Mouse (Mus musculus) embryo, embryonic 11.5 days (tissue): ENCODE measurements around the gene Alk.

Source experiments
- DNase-seq: peaks from one replicate; pipeline ENCODE4 v3.0.0-alpha.2; 2012; ENCODE audit warnings: low read depth, low spot score

Alk gene

DNA sequence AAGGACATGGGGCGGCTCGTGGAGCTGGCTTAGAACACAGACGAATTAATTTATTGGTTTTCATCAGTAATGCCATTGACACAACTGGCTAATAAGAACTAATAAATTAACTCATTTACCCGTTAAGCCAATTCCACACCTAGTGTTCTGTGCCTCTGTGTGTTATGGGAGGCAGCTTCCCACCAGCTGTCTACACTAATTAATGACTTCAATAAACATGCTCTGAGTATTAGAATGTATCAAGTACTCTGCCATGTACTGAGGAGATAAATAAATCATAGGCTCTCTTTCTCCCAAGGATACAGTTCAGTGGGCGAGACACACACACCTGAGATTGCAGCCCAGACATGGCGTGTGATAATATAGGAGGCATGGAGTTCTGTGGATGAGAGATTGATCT is 723.1 kb downstream of the Alk start:
- no peak for DNase-seq

DNA sequence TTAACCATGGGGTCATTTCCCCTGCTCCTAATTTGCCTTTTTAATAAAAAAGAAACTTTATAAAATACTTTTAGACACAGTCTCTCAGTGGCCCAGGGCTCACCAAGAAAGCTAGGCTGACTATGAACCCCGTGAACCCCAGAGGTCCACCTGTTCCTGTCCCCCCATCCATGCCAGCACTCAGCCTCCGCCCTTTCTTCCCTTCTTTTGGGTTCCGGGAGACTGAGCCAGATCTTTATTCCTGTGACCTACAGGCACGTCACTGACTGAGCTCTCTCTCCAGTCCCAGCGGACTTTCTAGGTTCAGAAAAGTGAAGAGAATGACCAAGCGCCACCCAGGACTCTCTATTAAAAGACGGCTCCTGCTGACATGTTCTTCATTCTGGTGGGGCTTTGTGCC is 728.9 kb downstream of the Alk start:
- DNase-seq = no peak

DNA sequence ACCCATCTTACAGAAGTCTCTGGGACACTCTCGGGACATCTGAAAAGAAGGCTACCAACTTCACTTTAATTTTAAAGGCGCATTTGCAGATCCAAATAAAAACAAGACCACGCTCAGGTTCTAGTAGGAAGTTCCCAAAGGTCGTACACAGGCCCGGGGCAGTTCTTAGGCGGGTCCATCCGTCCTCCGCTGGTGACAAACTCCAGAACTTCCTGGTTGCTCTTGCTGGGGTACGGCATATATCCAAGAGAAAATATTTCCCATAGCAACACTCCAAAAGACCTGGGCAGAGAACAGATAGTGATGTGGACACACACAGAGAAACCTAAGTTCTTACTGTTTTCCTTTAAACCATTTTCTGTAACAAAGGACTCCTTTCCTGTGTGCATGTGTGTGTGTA is 729.6 kb downstream of the Alk start:
- DNase-seq = no peak

GRCm38 (mm10) chr17:71874077-71874476 is 730.4 kb downstream of the Alk start:
- DNase-seq = peak; percentile 34

DNA sequence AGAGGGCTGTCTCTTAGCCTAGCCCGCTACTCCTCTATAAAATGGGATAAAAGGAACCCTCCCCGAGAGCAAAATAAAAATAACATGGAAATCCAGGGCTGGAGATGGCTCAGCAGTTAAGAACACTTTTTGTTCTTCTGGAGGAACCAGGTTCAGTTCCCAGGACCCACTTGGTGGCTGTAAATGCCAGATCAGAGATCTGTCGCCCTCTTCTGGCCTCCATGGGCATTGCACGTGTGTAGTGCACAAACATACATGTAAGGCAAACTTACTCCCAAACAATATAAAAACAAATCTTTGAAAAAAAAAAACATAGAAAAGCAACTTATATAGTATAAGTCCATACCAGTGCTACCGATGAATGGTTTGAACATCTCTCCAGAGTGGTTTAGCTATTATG is 731.5 kb downstream of the Alk start:
- DNase-seq = no peak

DNA sequence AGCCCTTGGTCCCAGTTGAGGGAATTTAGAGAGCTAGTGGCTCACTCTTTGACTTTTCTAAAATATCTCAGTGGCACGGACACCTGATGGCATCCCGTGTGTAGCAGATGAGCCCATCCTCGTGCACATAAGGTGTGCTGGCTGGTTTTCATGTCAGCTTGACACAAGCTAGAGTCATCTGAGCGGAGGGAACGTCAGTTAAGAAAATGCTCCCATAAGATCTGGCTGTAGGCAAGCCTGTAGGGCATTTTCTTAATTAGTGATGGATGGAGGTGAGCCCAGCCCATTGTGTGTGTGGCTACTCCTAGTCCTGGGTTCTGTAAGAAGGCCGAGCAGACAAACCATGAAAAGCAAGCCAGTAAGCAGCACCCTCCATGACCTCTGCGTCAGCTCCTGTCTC is 732.4 kb downstream of the Alk start:
- DNase-seq = no peak

DNA sequence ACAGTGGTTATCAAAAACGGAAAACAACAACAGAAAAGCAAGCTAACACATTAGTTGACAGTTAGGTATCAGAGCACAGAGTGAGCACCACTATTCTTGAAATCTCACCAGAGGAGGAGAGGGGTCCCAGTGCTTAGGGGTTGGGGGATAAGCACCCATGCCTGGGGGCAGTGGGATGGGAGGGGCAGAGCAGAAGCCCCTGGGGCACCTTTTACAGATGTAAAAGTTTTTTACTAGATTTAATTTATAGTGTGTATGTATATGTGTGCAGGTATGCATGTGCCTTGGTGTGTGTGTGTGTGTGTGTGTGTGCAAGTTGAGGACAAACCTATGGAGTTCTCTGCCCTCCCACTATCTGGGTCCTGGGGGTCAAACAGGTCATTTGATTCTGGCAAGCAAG is 733.8 kb downstream of the Alk start:
- DNase-seq = no peak

GRCm38 (mm10) chr17:71870232-71870621 is 734.2 kb downstream of the Alk start:
- no peak for DNase-seq

- no peak for DNase-seq
Measured at GRCm38 (mm10) chr17:71869372-71870231, 734.8 kb downstream of the Alk start.

- DNase-seq = no peak
Measured at GRCm38 (mm10) chr17:71868828-71869227, 735.6 kb downstream of the Alk start.

DNA sequence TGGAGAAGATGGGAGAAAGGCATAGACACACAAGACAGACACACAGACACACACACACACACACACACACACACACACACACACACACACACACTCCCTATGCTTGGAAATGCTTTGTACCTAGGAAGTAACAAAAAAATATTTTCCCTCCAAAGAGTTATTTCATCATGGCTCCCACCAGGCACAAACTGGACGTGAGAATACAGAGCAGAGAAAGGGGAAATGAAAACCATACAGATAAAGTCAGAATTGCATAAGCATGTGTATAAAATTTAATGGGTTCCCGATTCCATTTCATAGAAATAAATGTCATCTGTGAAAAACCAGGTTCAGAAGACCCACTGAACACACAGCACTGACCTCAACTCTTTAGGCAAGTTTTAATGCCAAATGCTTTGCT is 736.5 kb downstream of the Alk start:
- no peak for DNase-seq

GRCm38 (mm10) chr17:71865437-71865836 is 739.0 kb downstream of the Alk start:
- DNase-seq = no peak

- no peak for DNase-seq
Measured at GRCm38 (mm10) chr17:71864039-71864438, 740.4 kb downstream of the Alk start.

DNA sequence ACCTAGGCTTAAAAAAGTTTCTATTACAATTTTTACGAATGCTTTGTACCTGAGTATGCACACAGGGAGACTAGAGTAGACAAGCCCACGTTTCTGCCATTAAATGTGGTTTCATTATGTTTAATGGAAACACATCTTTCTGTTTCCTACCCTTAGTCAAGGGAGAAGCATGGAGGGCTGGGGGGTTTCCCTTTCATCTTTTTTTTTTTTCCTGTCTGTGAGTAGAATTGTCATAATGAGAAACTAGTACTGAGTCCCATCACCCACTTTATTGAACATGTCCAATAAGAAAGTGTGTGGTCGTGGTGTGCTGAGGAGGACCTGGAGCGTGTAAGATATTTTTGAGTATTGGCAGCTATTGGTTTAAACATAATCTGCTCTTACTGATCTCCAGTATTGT is 741.5 kb downstream of the Alk start:
- DNase-seq = no peak

- no peak for DNase-seq
Measured at GRCm38 (mm10) chr17:71862184-71862583, 742.2 kb downstream of the Alk start.

- no peak for DNase-seq
Measured at GRCm38 (mm10) chr17:71831960-71832359, 772.5 kb downstream of the Alk start.

DNA sequence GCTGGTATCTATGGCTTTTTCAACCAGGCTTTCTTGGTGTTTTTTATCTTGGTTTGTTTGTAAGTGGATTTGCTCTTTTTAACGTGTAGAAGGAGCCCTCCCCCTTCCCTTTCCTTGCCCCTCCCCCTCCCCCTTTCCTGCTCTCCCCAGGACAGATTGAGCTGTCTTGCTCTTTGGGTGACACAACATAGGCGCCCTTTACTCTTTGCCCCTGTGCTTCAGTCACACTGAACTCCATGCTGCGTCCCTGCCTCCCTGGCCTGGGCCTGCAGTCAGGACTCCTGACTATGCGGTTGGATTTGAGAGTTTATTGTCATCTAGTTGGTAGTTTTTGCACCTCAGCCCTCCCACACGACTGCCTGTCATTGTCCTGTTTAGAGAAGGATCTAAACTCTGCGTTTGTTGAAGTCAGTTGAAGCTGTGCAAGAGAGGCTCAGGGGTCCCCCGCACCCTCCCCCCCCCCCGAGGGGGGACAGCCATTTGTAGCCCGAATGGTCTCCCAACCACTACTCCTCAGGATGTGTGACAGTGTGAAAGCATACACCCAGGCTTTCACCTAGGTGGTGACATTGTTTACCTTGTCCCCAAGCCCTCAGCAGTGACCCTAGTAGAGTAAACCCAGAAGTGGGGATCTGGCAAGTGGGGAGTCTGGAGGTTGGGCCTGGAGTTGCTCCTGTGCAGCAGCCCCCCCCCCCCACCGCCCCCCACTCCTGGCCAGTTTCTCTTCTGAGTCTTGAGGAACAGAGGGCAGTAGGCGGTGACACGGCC is 775.6 kb downstream of the Alk start:
- DNase-seq = no peak

DNA sequence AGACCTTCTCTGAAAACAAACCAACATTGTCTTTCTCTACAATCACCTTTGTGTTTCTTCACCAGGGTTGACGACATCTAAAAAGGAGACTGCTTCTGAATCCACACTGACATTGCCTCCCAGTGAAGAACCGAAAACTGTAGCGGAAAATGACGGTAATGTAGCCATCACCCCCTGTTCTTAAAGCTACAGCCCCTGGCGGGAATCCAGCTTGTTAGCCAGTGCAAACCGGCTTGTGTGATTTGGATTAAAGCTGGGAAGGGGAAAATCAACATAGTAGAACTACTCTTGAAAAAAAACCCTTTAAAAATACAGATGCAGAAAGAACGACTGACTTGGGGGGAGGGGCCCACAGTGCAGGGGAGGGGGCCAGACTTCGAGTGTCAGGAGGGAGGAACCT is 776.8 kb downstream of the Alk start:
- no peak for DNase-seq

- DNase-seq = no peak
Measured at GRCm38 (mm10) chr17:71826603-71827002, 777.8 kb downstream of the Alk start.

DNA sequence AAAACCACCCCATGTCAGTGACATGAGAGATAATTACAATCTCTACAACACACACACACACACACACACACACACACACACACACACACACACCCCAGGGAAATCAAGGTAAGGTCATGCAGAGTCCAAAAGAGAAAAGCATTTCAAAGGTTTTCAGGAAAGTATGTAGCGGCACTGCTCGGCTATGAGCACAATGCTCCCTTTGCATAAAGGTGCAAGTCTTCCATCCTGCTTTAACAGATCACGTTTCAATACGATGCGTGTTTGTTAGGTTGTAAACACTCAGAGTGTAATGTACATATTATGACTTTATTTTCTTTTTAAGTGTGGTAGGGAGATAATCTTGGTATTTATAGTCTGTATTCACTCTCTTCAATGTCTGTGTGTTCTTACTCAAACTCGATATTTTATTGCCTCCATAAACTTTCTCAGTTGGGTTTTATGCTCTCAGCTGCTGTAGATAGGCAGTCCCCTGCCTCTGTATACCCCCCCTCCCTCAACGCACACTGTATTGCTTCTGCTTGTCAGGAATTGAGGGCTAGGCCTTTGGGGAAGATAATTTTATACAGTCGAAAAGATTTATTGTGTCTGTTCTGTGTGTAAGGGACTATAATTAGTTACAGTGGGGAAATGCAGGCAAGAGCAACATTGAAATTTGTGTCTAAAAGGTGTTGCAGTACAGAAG is 780.7 kb downstream of the Alk start:
- DNase-seq = no peak
